Mouse (Mus musculus): ENCODE results near the gene Scn8a.

The Scn8a gene

DNA sequence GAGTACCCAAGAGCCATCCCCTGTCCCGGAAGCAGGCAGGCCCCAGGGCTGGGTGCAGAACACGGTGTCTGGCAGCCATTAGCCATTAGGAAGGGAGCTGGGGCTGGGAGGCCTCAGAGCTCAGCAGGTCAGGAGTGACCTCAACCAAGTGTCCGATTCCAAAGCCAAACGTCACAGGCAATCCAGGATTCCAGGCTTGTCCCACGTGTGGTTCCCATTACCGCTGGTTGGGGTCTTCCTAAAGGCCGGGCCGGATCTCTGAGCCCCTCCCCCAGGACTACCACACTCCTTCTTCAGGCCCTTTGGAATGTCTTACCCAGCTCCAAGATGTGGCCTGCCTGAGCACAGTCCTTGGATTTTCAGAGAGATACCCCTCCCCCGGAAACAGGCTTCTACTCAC, 225.3 kb downstream of the Scn8a start:
- no peak for TF ChIP-seq GATA4 (IDR thresholded peaks at IDR 0.05; ENCODE audit: insufficient replicate concordance, low read length)

DNA sequence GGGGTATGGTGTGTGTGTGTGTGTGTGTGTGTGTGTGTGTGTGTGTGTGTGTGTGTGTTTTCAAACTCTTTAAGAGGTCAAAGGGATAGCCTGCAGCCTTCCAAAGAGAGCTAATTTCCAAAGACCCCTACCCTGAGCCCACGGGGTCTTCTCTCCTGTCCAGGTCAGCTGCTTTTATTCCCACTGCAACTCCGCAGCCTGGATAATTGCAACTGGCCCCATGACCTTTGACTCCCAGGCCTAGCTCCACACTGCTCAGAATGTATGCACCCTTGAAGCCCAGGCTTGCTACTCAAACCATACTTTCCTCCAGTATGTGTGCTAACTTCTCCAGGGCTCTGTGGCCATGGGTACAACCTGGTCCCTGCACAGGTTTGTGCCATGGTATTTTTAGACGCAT, 225.7 kb downstream of the Scn8a start:
- no peak for TF ChIP-seq GATA4 (IDR thresholded peaks at IDR 0.05; ENCODE audit: insufficient replicate concordance, low read length)
